Mouse (Mus musculus): Measurements from ENCODE around the gene Cd40.

The Cd40 gene

DNA sequence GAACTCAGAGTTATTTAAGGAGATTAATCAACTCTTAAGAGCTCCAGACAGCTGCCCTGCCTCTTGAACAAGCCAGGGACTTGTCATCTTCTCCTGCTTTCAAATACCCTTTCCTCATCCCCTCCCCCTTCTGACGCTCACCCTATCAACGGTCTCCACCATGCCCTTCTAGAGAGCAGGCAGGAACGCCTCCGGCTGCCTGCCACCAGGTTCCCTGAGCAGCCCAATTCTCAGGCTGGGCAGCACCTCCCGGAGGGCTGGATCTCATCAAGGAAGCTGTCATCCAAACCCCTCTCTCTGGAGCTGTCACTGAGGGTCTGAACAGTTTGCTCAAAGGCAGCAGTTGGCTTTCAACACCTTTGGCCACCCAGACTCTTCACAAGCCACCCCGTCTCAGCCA is 45.3 kb downstream of the Cd40 start:
- no peak for DNase-seq (ENCODE audit: low spot score in 2 of 2)

DNA sequence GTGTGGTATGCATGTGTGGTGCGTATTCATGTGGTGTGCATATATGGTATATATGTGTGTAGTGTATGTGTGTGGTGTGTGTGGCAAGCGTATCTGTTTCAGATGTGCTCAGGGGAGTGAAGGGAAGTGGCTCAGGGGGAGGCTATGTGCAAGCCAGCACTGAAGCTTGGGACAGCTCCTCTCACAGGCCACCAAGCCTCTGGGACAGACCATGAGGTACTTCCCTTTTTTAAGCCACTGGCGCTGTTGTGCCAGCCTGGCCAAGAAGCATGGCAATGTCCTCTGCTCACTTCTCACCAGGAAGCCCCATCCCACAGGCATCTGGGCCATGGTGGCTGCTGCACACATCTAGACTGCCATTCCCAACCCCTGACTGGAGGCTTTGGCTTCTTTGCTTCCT is 47.5 kb downstream of the Cd40 start:
- DNase-seq (ENCODE audit: low spot score in 2 of 2): no peak

DNA sequence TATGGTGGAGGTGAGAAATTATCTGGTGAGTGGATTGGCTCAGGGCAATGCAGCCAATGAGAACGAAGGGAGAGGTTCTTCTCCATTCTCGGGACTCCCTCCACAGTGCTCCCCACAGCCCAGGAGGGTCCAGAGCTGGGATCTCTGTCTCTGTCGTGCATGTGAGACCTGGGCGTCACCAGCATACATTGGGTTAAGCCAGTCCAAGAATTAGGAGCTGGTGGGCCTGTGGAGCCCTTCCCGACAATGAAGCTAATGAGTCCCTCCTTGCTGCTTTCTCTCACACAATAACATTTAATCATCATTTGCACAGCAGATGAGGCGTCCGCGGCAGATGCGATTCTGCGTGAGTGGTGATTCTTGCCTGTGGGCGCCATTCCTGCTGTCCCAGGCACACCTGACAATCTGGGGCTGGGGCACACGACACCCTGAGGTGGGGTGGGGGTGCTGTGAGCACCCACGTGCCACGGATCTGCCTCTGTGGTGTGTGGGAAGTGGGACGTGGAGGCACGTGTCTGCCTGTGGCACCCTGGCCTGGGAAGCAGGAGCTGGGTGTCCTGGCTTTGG is 50.2 kb downstream of the Cd40 start:
- peak; percentile 54 to 63 for DNase-seq (ENCODE audit: low spot score in 2 of 2)

DNA sequence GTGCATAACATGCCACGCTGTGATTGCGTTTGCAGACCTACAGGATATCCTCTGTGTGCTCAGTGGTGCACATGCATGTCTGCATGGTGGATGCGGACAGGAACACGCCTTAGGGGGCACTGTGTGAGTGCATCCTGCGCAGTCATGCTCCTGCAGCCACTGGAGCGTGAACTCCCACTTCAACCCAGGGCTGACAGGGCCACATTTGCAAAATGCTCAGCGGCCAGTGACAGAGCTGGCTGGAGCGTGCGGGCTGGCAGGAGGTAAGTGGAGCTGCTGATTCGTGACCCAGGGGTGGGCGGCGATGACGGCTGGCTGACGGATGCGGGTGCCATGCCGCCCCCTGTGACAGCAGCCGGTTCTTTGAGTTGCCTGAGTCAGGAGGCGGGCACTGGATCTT is 51.2 kb downstream of the Cd40 start:
- DNase-seq (ENCODE audit: low spot score in 2 of 2): no peak

DNA sequence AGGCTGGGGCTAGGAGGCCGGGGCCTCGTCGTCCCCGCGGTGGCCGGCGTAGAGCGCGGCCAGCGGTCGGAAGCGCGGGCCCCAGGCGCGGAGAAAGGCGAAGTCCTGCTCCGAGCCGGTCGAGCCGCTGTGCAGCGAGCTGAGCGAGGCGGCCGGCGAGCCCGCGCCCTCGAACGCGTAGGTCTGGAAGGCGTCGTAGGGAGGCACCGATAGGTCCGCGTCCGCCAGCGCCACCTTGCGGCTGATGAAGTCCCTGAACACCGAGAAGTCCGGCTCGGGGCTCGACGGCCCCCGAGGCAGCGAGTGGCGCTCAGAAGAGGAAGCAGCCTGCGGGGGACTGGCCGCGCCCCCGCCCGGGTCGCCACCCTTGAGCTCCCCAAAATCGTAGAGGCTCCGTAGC is 56.7 kb downstream of the Cd40 start:
- DNase-seq (ENCODE audit: low spot score in 2 of 2): peak; percentile 65 to 67

DNA sequence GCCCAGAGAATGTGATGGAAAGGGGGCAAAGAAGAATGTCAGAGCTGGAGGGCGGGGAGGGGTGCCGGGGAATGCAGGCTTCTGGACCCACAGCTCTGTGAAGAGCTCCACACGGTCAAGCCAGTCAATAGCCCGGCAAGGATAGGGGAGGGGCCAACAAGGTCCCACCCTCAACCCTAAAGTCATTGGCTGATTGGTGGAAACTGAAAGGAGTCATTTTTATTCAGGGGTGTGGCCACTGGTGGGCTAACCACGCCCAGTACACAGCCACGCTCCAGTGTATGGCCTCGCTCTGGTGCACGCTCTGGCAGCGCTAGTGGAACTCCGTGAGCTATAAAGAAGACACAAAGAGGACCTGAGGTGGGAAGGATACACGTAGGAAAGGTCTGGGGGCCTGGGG is 58.3 kb downstream of the Cd40 start:
- DNase-seq (ENCODE audit: low spot score in 2 of 2): no peak

DNA sequence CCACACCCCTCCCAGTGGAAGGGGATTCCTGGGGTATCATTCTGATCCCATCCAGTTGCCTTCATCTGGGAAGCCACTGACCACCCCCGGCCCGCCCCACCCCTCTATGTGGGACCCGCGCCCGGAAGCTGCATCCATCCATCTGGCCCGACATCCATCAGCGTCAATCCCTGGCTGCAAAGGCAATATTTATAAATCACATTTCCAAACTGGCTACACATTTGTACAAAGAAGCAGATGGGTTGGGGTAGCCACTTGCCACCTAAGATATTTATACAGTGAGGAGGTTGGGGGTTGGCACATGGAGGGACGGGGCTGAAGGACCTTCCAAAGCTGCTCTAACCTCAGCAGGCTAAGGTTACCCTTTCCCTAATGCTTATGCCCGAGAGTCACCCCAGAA is 65.3 kb downstream of the Cd40 start:
- no peak for DNase-seq (ENCODE audit: low spot score in 2 of 2)

DNA sequence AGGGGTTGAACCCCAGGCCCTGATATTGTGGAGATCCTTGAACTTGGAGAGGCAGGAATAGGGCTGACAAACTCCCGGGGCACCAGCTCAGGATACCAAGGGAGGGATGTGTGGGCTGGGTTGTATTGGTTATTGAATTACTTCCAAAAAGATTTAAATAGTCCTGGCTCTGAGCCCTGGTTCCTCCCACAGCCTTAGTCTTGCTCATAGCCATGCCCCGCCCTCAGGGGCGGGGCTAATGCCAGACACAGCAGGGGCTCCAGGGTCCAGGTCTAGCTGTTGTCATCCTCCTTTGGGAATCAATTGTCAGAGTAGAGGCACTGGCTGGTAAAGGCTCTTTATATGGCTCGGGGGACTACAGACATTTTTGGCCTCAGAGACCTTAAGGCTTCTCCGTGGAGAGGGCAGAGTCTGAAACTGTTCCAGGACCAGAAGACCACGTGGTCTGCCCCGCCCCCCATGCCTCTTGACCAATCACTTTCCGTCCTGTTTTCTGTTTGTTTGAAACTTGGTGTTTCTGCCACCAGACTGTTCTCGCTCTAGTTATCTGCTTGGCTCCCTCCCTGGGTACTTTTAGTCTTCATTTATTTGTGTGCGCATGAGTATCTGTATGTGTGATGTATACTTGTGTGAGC is 65.9 kb downstream of the Cd40 start:
- DNase-seq (ENCODE audit: low spot score in 2 of 2): peak; percentile 40 to 46
